Mouse (Mus musculus) E14TG2a.4 (cell line): ENCODE measurements around the gene Smg9.

Source experiments
- CTCF ChIP-seq: conservative IDR thresholded peaks from 2 replicates; pipeline ENCODE4 v1.5.1; 2014; ENCODE audit warnings: low read length
- NANOG ChIP-seq: IDR thresholded peaks from 2 replicates; pipeline ENCODE4 v1.6.1; 2014; ENCODE audit warnings: borderline replicate concordance, low read length, mixed read lengths
- POU5F1 ChIP-seq: IDR thresholded peaks from 2 replicates; pipeline ENCODE4 v1.6.1; 2014; ENCODE audit warnings: low read length, borderline replicate concordance

DNA sequence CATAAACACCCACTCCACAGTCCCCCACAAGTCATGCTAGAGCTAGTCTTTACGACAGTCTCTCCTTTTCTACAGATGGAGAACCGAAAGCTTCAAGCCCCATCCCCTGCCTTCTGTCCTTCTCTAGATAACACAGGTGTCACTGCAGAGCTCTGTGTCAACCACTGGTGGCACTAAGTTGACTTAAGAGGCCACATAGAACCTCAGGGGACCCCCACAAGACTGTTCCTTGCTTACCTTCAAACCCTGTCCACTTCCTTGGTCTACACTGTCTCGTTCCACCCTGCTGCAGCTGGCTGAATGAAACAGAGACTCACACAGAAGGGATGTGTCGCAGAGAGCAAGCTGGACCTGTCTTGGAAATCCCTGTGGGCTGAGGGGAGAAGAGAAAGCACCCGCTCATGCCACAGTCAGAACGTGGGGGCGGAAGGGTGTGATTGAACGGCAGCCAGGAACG is 52.5 kb downstream of the Smg9 start, which contains the start of gene Irgc1:
- no peak for TF ChIP-seq POU5F1
- TF ChIP-seq NANOG, result no peak
- TF ChIP-seq CTCF, result no peak
